Mouse (Mus musculus) neural tube, embryonic 11.5 days (tissue): ENCODE results near the gene Rimbp3. TPM values are rescaled to one million over a fixed set of nuclear protein-coding genes. Genes with fewer than 3 reads are reported as not detected.

Experiments used
- ATAC-seq: fragments of 200-750 bp; cut with Nextera tagmentation; 2 replicates; pipeline ENCODE4 v1.8.0; 2017; ENCODE audit warnings: moderate number of reproducible peaks, mild to moderate bottlenecking, moderate TSS enrichment, moderate library complexity; ENCODE audit not compliant: insufficient read depth, low FRiP score, low TSS enrichment
- DNase-seq: peaks from one replicate; pipeline ENCODE4 v3.0.0-alpha.2; 2015; ENCODE audit warnings: low spot score
- H3K27ac ChIP-seq: fragments of 300-500 bp; sonication (generic); 2 replicates; pipeline ENCODE4 v1.5.1; 2014; ENCODE audit warnings: low read depth, mild to moderate bottlenecking, low read length
- H3K27me3 ChIP-seq: fragments of 300-500 bp; sonication (generic); 2 replicates; pipeline ENCODE4 v1.6.1; 2014; ENCODE audit warnings: mild to moderate bottlenecking, low read length, mixed read lengths; ENCODE audit not compliant: control insufficient read depth, insufficient read depth
- H3K36me3 ChIP-seq: fragments of 300-500 bp; sonication (generic); 2 replicates; pipeline ENCODE4 v1.6.1; 2014; ENCODE audit warnings: mild to moderate bottlenecking, low read length, moderate library complexity, mixed read lengths; ENCODE audit not compliant: control insufficient read depth, insufficient read depth
- H3K4me1 ChIP-seq: fragments of 300-500 bp; sonication (generic); 2 replicates; pipeline ENCODE4 v1.6.1; 2014; ENCODE audit warnings: low read length, mixed read lengths; ENCODE audit not compliant: control insufficient read depth, insufficient read depth
- H3K4me2 ChIP-seq: fragments of 300-500 bp; sonication (generic); 2 replicates; pipeline ENCODE4 v1.6.1; 2014; ENCODE audit warnings: low read depth, mild to moderate bottlenecking, moderate library complexity
- H3K4me3 ChIP-seq: fragments of 300-500 bp; sonication (generic); 2 replicates; pipeline ENCODE4 v1.5.1; 2014; ENCODE audit warnings: low read depth, low read length
- H3K9ac ChIP-seq: fragments of 300-500 bp; sonication (generic); 2 replicates; pipeline ENCODE4 v1.6.1; 2014; ENCODE audit warnings: mild to moderate bottlenecking, low read length
- H3K9me3 ChIP-seq: fragments of 300-500 bp; sonication (generic); 2 replicates; pipeline ENCODE4 v1.6.1; 2016; ENCODE audit warnings: low read length; ENCODE audit not compliant: control insufficient read depth
- WGBS: fragments of 180-500 bp; shearing (Covaris S2); extraction: QIAGEN DNeasy Blood & Tissue Kit; methylation state at CpG from one replicate; pipeline ENCODE4 v1.1.7; 2014; 5-methylcytosine and 5-hydroxymethylcytosine counted together
- polyA plus RNA-seq: library from polyadenylated mRNA; unstranded; fragments of >200 nt; fragmentation: Nextera tagmentation; extraction: Ambion mirVana; gene quantifications from 2 replicates; pipeline ENCODE4 v1.2.1, GENCODE M21; 2014

Rimbp3 gene
- polyA plus RNA-seq, 1 experiment from 2014 or later, result 1.1 TPM

GRCm38 (mm10) chr16:17183003-17183402 lies 25.4 kb upstream of the Rimbp3 start:
- no peak overlapping the region for H3K4me3 ChIP-seq
- DNase-seq, result no peak
- no peaks in the 10 kb centered on the region for H3K9me3 ChIP-seq
- H3K4me1 ChIP-seq, result no peaks in the 10 kb centered on the region
- H3K4me2 ChIP-seq, result no peak overlapping the region
- no peak for ATAC-seq
- H3K9ac ChIP-seq, result no peak overlapping the region
- WGBS, result 85% methylated on average over 3 of the region's 3 CpGs
- peaks cover 2% of the 10 kb centered on the region for H3K36me3 ChIP-seq
- no peaks in the 10 kb centered on the region for H3K27me3 ChIP-seq
- no peak overlapping the region for H3K27ac ChIP-seq

- no peak for DNase-seq
- no peak overlapping the region for H3K9ac ChIP-seq
- no peaks in the 10 kb centered on the region for H3K27me3 ChIP-seq
- ATAC-seq, result no peak
- H3K9me3 ChIP-seq, result no peaks in the 10 kb centered on the region
- no peaks in the 10 kb centered on the region for H3K4me1 ChIP-seq
- peaks cover 2% of the 10 kb centered on the region for H3K36me3 ChIP-seq
- H3K4me3 ChIP-seq, result no peak overlapping the region
- H3K4me2 ChIP-seq, result no peak overlapping the region
- H3K27ac ChIP-seq, result no peak overlapping the region
Observed at GRCm38 (mm10) chr16:17185475-17185874, 22.9 kb upstream of the Rimbp3 start.

- Histone ChIP-seq H3K4me1 (no peaks in the 10 kb centered on the region), H3K9ac (no peak overlapping the region), H3K36me3 (peaks cover 2% of the 10 kb centered on the region; the same call in 1 of the 2 replicates), H3K9me3 (no peaks in the 10 kb centered on the region), H3K27me3 (no peaks in the 10 kb centered on the region), H3K27ac (no peak overlapping the region), H3K4me3 (no peak overlapping the region), H3K4me2 (no peak overlapping the region)
- ATAC-seq (no peak), DNase-seq (no peak)
- WGBS, result 97% methylated on average over 4 of the region's 4 CpGs
Observed at GRCm38 (mm10) chr16:17193823-17194222, 14.6 kb upstream of the Rimbp3 start.

GRCm38 (mm10) chr16:17200121-17200952 lies 8.1 kb upstream of the Rimbp3 start:
- 10% methylated on average over 24 of the region's 24 CpGs for WGBS
- peak overlapping the region; percentile 82 for H3K4me2 ChIP-seq

GRCm38 (mm10) chr16:17200953-17201707 lies 7.3 kb upstream of the Rimbp3 start:
- H3K9ac ChIP-seq, result peak overlapping the region; percentile 100
- under 1% methylated on average over 72 of the region's 72 CpGs for WGBS
- H3K27ac ChIP-seq, result peak overlapping the region; percentile 64; the same call in 1 of the 2 replicates
- H3K4me2 ChIP-seq, result peak overlapping the region; percentile 82
- H3K9me3 ChIP-seq, result no peaks in the 10 kb centered on the region
- DNase-seq, result peak; percentile 87
- H3K4me1 ChIP-seq, result peaks cover 13% of the 10 kb centered on the region
- peak; percentile 90 for ATAC-seq
- no peaks in the 10 kb centered on the region for H3K27me3 ChIP-seq
- peak overlapping the region; percentile 100 for H3K4me3 ChIP-seq
- no peaks in the 10 kb centered on the region for H3K36me3 ChIP-seq

More at GRCm38 (mm10) chr16:17200121-17200952, 8.1 kb upstream of the Rimbp3 start:
- Histone ChIP-seq H3K36me3 (no peaks in the 10 kb centered on the region), H3K27me3 (no peaks in the 10 kb centered on the region), H3K4me1 (peaks cover 13% of the 10 kb centered on the region), H3K9ac (peak overlapping the region; percentile 100), H3K9me3 (no peaks in the 10 kb centered on the region), H3K27ac (peak overlapping the region; percentile 64; the same call in 1 of the 2 replicates), H3K4me3 (peak overlapping the region; percentile 100)
- ATAC-seq (no peak), DNase-seq (no peak)

GRCm38 (mm10) chr16:17201977-17202376 lies 6.4 kb upstream of the Rimbp3 start:
- H3K4me3 ChIP-seq, result no peak overlapping the region

GRCm38 (mm10) chr16:17202549-17202948 lies 5.9 kb upstream of the Rimbp3 start, which contains the start of gene Ube2l3:
Gene Ube2l3, minus strand, starts transcription at chr16:17202649.
- Histone ChIP-seq H3K4me1 (peaks cover 13% of the 10 kb centered on the region), H3K36me3 (no peaks in the 10 kb centered on the region), H3K27me3 (no peaks in the 10 kb centered on the region), H3K9ac (no peak within 1 kb of the TSS), H3K4me3 (peak within 1 kb of the TSS; percentile 100), H3K4me2 (no peak within 1 kb of the TSS), H3K9me3 (no peaks in the 10 kb centered on the region), H3K27ac (no peak within 1 kb of the TSS)
- 91% methylated on average over 1 of the region's 1 CpGs for WGBS
- no peak for ATAC-seq
- DNase-seq, result no peak

More at GRCm38 (mm10) chr16:17201977-17202376, 6.4 kb upstream of the Rimbp3 start:
- peaks cover 13% of the 10 kb centered on the region for H3K4me1 ChIP-seq
- H3K36me3 ChIP-seq, result no peaks in the 10 kb centered on the region
- no peaks in the 10 kb centered on the region for H3K9me3 ChIP-seq
- WGBS, result 71% methylated on average over 2 of the region's 2 CpGs
- DNase-seq (no peak), ATAC-seq (no peak)
- H3K27ac ChIP-seq, result no peak overlapping the region
- H3K4me2 ChIP-seq, result no peak overlapping the region
- no peaks in the 10 kb centered on the region for H3K27me3 ChIP-seq
- no peak overlapping the region for H3K9ac ChIP-seq

GRCm38 (mm10) chr16:17204990-17205389 lies 3.4 kb upstream of the Rimbp3 start:
- Histone ChIP-seq H3K4me2 (no peak overlapping the region), H3K36me3 (no peaks in the 10 kb centered on the region), H3K27me3 (peaks cover 3% of the 10 kb centered on the region; the same call in 1 of the 2 replicates), H3K4me1 (peaks cover 9% of the 10 kb centered on the region), H3K4me3 (no peak overlapping the region), H3K9me3 (no peaks in the 10 kb centered on the region), H3K9ac (no peak overlapping the region), H3K27ac (no peak overlapping the region)
- DNase-seq (no peak), ATAC-seq (no peak)
- WGBS, result 4% methylated on average over 6 of the region's 6 CpGs
